Mouse (Mus musculus) myocyte (in vitro differentiated cells): ENCODE measurements at regions not wholly inside any gene's neighbourhood (a gene's known extent, or its start where the extent isn't known, plus 50 kb on each side); places are given as distances from the start of the nearest gene placed in this dataset.

Experiments used
- H3K27me3 ChIP-seq: one replicate; pipeline ENCODE4 v1.6.1; 2011; ENCODE audit not compliant: control insufficient read depth, insufficient read depth, insufficient read length
- H3K36me3 ChIP-seq: one replicate; pipeline ENCODE4 v1.6.1; 2011; ENCODE audit not compliant: control insufficient read depth, insufficient read depth
- H3K4me2 ChIP-seq: one replicate; pipeline ENCODE4 v1.6.1; 2011; ENCODE audit warnings: low read depth, control low read depth
- H3K4me3 ChIP-seq: one replicate; pipeline ENCODE4 v1.5.1; 2011; ENCODE audit warnings: mild to moderate bottlenecking, control low read depth, moderate library complexity
- H3K79me2 ChIP-seq: one replicate; pipeline ENCODE4 v1.6.1; 2011; ENCODE audit not compliant: control insufficient read depth, insufficient read depth
- H3ac ChIP-seq: one replicate; pipeline ENCODE4 v1.6.1; 2011; ENCODE audit not compliant: control insufficient read depth, insufficient read length
- CEBPB ChIP-seq: IDR thresholded peaks from 2 replicates; pipeline ENCODE4 v1.6.1; 2011; ENCODE audit warnings: mild to moderate bottlenecking, moderate library complexity; ENCODE audit not compliant: poor library complexity, insufficient read depth, severe bottlenecking
- E2F4 ChIP-seq: IDR thresholded peaks from one replicate; pipeline ENCODE4 v1.6.1; 2011; ENCODE audit warnings: mild to moderate bottlenecking, control low read depth, moderate library complexity; ENCODE audit not compliant: insufficient read depth
- MAX ChIP-seq: IDR thresholded peaks from one replicate; pipeline ENCODE4 v1.6.1; 2011; ENCODE audit warnings: low read depth, mild to moderate bottlenecking, control low read depth
- MYOD1 ChIP-seq, 3 experiments: IDR thresholded peaks; one replicate each; pipeline ENCODE4 v1.6.1; 2011; ENCODE audit warnings: control low read depth in 2 of 3, low read depth in 2 of 3, mild to moderate bottlenecking in 2 of 3, moderate library complexity in 1 of 3; ENCODE audit not compliant: insufficient read length in 2 of 3, control insufficient read depth in 1 of 3
- MYOG ChIP-seq, 3 experiments: IDR thresholded peaks; one replicate each; pipeline ENCODE4 v1.6.1; 2011; ENCODE audit warnings: control low read depth in 2 of 3, low read depth in 2 of 3, mild to moderate bottlenecking in 2 of 3; ENCODE audit not compliant: insufficient read length in 2 of 3, control insufficient read depth in 1 of 3, insufficient read depth in 1 of 3
- POLR2A ChIP-seq: IDR thresholded peaks from one replicate; pipeline ENCODE4 v1.6.1; 2011; ENCODE audit warnings: low read depth, mild to moderate bottlenecking, control low read depth, moderate library complexity; ENCODE audit not compliant: insufficient read length
- POLR2AphosphoS2 ChIP-seq: IDR thresholded peaks from one replicate; pipeline ENCODE4 v1.6.1; 2011; ENCODE audit warnings: low read depth, control low read depth; ENCODE audit not compliant: insufficient read length
- REST ChIP-seq: IDR thresholded peaks from one replicate; pipeline ENCODE4 v1.6.1; 2011; ENCODE audit warnings: mild to moderate bottlenecking, control low read depth, moderate library complexity; ENCODE audit not compliant: insufficient read depth, insufficient read length
- SRF ChIP-seq: IDR thresholded peaks from one replicate; pipeline ENCODE4 v1.6.1; 2011; ENCODE audit warnings: low read depth; ENCODE audit not compliant: control insufficient read depth, insufficient read length
- TCF12 ChIP-seq: IDR thresholded peaks from one replicate; pipeline ENCODE4 v1.6.1; 2011; ENCODE audit warnings: mild to moderate bottlenecking, control low read depth; ENCODE audit not compliant: poor library complexity, insufficient read depth, severe bottlenecking
- TCF3 ChIP-seq: IDR thresholded peaks from one replicate; pipeline ENCODE4 v1.6.1; 2011; ENCODE audit warnings: low read depth, control low read depth; ENCODE audit not compliant: insufficient read length
- USF1 ChIP-seq: IDR thresholded peaks from one replicate; pipeline ENCODE4 v1.6.1; 2011; ENCODE audit warnings: low read depth, mild to moderate bottlenecking, control low read depth, moderate library complexity

DNA sequence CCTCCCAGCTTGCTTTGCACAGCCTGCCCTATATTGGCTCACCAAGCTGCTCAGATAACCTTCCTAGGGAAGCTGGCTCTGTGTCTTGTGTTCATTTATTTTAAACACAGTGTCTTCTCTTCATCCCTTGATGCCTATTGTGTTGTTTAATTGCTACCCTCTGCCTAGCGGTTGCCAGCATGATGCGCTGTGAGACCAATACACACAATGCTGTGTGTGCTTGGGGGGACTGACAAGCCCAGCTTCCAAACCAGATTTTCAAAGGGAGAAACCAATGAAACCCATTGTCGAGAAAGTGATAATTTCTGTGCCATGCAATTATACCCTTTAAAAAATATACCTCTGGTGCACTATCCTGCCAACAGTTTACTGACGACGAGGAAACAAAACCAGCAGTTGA lies 247.8 kb downstream of the Nuf2 start:
- no peak for TF ChIP-seq SRF
- TF ChIP-seq MYOD1 (IDR thresholded peaks at IDR 0.05; ENCODE audit: control insufficient read depth in 1 of 3, insufficient read length in 2 of 3, low read depth in 2 of 3) = no peak
- TF ChIP-seq E2F4 = no peak
- TF ChIP-seq MAX = no peak
- TF ChIP-seq POLR2A = no peak
- no peak for TF ChIP-seq TCF3
- no peak for TF ChIP-seq USF1
- TF ChIP-seq REST = no peak
- TF ChIP-seq POLR2AphosphoS2 = no peak
- no peak for TF ChIP-seq MYOG (IDR thresholded peaks at IDR 0.05; ENCODE audit: control insufficient read depth in 1 of 3, insufficient read depth in 1 of 3, insufficient read length in 2 of 3, low read depth in 2 of 3)
- TF ChIP-seq CEBPB = no peak
- no peak for TF ChIP-seq TCF12
- H3ac ChIP-seq = no peak overlapping the region

DNA sequence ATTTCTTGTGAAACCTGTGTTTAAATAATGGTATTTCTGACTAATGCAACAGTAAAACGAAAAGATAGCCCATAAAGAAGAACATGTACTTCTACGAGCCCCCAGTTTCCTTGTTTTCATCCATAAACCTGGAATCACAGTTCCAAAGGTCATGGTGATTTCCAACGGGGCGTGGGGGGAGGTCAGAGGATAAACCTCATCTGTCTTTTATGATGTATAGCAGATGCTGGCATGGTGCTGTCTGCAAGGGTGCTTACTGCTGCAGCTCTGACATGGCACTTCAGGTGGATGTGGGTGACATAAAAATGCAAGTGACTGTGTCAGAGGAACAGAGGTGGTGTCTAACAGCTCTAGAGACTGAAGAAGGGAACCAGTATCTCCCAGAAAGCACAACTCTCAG lies 260.5 kb downstream of the Nuf2 start:
- Histone ChIP-seq H3K4me2 (no peak overlapping the region), H3K4me3 (no peak overlapping the region), H3K27me3 (no peaks in the 10 kb centered on the region), H3ac (no peak overlapping the region), H3K36me3 (no peaks in the 10 kb centered on the region), H3K79me2 (no peaks in the 10 kb centered on the region)
- no peak for TF ChIP-seq MAX
- no peak for TF ChIP-seq REST
- TF ChIP-seq POLR2A = no peak
- TF ChIP-seq TCF3 = no peak
- TF ChIP-seq SRF = no peak
- no peak for TF ChIP-seq E2F4
- TF ChIP-seq MYOD1 (IDR thresholded peaks at IDR 0.05; ENCODE audit: control insufficient read depth in 1 of 3, insufficient read length in 2 of 3, low read depth in 2 of 3) = no peak

More for the DNA sequence above, 247.8 kb downstream of the Nuf2 start:
- no peak overlapping the region for H3K4me3 ChIP-seq
- no peaks in the 10 kb centered on the region for H3K27me3 ChIP-seq
- no peak overlapping the region for H3K4me2 ChIP-seq
- H3K36me3 ChIP-seq = no peaks in the 10 kb centered on the region
- no peaks in the 10 kb centered on the region for H3K79me2 ChIP-seq

DNA sequence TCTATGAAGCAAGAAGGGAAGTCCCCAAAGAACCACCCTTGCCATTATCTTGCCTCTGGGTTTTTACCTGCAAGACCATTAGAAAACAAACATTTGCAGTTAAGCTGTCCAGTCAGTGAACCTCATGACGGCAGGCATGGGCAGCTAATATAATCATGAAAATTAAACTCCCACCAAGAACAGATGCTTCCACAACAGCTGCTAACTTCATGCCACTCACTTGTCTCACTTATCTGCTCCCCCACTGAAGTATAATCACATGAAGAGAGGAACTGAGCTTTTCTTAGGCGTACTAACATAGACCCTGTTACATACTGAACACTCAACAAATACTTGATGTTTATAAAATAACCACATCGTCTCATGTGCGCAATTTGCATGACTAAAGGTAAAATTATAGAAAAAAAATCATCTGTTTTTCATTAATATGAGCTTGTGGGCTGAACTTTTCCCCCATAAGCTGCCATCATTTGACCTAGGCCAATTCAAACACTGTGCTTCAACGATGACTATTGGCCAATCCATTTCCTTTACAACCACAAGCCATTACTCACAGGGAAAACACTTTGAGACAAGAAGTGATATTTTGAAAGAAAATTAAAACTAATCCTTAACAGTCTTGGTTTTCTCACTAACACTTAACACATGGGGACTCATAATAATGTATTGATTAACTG lies 267.1 kb downstream of the Nuf2 start:
- Histone ChIP-seq H3K4me2 (peak overlapping the region; percentile 0), H3ac (no peak overlapping the region), H3K27me3 (no peaks in the 10 kb centered on the region), H3K79me2 (no peaks in the 10 kb centered on the region), H3K36me3 (no peaks in the 10 kb centered on the region), H3K4me3 (no peak overlapping the region)
- TF ChIP-seq TCF12 = no peak
- peak in 1 of 3 experiments; percentile 21 for TF ChIP-seq MYOG (IDR thresholded peaks at IDR 0.05; ENCODE audit: control insufficient read depth in 1 of 3, insufficient read depth in 1 of 3, insufficient read length in 2 of 3, low read depth in 2 of 3)
- peak in 2 of 3 experiments; percentile 77 to 82 for TF ChIP-seq MYOD1 (IDR thresholded peaks at IDR 0.05; ENCODE audit: control insufficient read depth in 1 of 3, insufficient read length in 2 of 3, low read depth in 2 of 3)
- TF ChIP-seq CEBPB = no peak

DNA sequence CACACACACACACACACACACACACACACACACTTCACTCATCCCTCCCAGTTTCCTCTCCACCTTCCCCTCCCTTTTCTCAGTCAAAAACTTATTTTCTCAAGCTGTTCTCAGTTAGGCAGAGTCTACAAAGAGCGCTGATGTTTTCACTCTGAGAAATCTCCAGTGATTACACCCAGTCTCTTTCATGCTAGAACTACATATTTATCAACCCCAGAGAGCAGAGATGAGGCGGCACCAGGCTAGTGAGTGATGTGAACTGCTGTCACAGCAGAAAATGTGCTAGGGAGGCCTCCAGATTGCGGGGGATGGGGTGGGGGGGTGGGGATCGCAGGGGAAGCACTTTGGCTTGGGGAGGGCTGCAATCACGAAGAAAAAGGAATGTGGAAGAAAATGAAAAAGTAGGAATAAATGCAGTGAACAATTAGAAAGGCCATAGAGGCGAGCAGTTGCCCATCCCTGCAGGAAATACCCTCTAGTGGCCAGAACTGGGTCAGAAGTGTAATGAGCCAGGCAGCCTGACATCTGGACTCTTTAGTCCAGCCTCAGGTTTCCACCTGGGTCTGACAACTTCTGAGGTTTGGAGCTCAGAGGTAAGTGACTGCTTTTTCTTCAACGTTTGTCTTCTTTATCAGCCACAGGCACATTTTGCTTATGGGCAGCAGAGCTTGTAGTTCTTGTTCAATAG lies 276.9 kb downstream of the Nuf2 start:
- Histone ChIP-seq H3K4me3 (no peak overlapping the region), H3K4me2 (no peak overlapping the region), H3ac (no peak overlapping the region), H3K27me3 (no peaks in the 10 kb centered on the region), H3K36me3 (no peaks in the 10 kb centered on the region), H3K79me2 (no peaks in the 10 kb centered on the region)
- no peak for TF ChIP-seq MYOD1 (IDR thresholded peaks at IDR 0.05; ENCODE audit: control insufficient read depth in 1 of 3, insufficient read length in 2 of 3, low read depth in 2 of 3)

DNA sequence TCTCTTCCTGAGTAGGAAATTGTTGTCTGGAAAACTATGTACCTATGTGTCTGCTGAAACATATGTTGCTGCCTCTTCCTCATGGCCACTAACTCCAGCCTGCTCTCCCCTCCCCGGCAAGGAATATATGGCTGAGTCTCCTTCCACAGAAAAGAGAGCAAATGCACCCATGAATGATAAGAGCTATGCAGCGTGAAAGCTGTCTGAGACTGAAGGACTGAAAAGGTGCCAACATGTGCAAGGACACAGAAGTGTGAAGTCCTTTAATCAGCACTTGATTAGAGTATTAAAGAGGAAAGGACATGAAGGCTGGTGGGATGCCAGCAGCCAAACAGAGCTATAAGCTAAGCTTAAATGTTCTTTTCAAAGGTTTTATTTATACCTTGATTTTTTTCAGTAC lies 279.1 kb downstream of the Nuf2 start:
- Histone ChIP-seq H3K4me2 (no peak overlapping the region), H3K4me3 (no peak overlapping the region), H3K79me2 (no peaks in the 10 kb centered on the region), H3ac (no peak overlapping the region), H3K36me3 (no peaks in the 10 kb centered on the region), H3K27me3 (no peaks in the 10 kb centered on the region)
- TF ChIP-seq MAX (no peak), REST (no peak), MYOD1 (IDR thresholded peaks at IDR 0.05; ENCODE audit: control insufficient read depth in 1 of 3, insufficient read length in 2 of 3, low read depth in 2 of 3) (no peak), SRF (no peak), CEBPB (no peak), TCF12 (no peak), POLR2AphosphoS2 (no peak), USF1 (no peak), E2F4 (no peak), MYOG (IDR thresholded peaks at IDR 0.05; ENCODE audit: control insufficient read depth in 1 of 3, insufficient read depth in 1 of 3, insufficient read length in 2 of 3, low read depth in 2 of 3) (no peak), POLR2A (no peak), TCF3 (no peak)
